Mouse (Mus musculus): Measurements from ENCODE around the gene Iffo1. TPM values are rescaled to one million over a fixed set of nuclear protein-coding genes. Genes with fewer than 3 reads are reported as not detected.

Gene Iffo1
- 14.3 TPM for polyA plus RNA-seq (2014; fragmentation: Illumina TruSeq; extraction: RNeasy Lipid Tissue Mini Kit (QIAGEN cat#74804); ENCODE audit: low read depth, low replicate concordance)

DNA sequence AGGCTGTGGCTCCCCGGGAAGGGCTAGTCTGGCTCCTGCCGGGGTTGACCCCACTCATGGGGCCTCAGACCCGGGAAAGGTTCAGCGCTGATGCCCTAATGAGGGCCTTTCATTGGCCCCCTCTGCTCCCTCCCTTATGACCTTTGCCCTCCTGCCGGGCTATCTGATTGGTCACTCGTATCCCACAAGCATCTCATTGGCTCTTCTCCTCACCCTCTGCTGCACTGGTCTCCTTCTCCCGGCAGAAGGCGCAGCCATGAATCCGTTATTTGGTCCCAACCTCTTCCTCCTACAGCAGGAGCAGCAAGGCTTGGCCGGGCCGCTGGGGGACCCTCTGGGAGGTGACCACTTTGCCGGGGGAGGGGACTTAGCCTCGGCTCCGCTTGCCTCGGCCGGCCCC lies at the start of gene Iffo1:
Gene Iffo1 (plus strand): TSS at position 241 of the 400 bp plus-strand sequence.

DNA sequence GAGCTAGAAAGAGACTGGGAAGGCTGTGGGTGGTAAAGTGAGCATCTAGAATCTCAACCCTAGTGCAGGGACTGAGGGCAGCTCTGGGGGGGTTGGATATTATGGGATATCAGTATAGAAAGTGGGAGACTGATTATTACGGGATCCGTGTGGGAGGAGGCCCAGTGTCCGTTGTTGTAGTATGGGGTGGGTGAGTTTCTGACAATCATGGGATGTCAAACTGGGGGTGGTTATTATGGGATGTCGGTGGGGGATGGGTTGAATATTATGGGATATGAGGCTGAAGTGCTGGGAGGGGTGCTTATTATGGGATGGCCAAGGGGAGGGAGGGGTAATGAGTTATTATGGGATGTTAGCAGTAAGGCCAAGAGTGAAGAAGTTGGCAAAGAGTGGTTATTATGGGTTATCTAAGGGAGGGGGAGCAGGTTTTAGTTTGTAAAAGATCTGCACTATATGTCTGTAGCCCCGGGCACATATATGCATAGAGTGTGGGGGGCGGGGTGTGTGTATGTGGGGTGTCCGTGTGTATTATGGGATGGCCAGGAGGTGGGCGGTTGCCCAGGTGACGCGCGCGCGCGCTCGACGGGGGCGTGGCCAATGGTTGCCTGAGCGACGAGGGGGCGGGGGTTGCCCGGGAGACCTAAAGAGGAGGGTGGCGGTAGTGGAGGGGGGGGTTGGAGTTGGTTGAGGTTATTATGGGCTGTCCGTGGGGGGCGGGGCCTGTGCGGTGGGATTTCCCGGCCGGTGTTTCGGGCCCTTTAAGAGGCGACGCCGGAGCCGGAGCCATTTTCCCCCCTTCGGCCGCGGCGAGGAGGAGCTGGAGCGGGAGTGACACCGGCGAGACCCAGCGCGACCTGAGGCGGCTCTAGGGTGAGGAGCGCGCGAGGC lies 49.4 kb upstream of the Iffo1 start, which contains the start of gene Chd4:
Gene Chd4 (plus strand): TSS at position 591 of the 888 bp plus-strand sequence.

DNA sequence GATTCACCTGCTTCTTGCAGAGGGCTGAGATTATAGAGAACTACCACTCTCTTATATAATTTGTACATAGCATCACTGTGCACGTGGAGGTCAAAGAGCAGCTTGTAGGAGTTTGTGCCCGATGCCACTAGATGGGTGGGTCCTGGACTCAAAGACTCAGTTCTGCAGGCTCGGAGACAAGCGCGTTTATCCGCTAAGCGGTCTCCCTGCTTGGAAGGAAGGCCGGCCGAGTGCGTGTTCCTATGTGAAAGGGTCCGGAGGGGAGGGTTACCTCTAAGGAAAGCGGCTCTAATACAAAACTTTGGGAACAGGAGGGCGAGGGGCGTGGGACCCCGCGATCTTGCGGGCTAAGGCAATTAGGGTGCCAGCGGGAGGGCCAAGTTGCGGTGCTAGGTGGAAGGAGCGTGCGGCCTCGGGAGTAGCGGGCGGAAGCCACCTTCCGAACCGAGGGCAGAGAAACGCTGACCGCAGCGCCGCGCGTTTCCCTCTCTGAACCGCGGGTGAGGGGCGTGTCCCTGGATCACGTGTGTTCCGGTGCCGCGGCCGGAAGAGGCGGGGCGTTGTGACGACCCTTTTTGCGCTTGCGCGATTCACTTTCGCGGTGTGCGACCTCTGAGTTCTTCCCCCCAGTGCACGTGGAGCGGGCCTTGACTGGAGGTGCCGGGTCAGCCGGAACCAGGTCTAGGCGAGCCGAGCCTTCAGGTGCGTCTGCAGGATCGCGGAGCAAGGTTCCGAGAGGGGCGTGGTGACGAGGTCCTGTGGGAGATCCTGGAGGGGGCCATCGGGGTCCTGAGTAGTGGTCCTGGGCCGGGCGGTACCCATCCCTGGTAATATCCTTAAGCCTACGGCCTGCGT lies 13.5 kb upstream of the Iffo1 start, which contains the start of gene Nop2:
Gene Nop2 (plus strand): TSS at position 608 of the 855 bp plus-strand sequence.

DNA sequence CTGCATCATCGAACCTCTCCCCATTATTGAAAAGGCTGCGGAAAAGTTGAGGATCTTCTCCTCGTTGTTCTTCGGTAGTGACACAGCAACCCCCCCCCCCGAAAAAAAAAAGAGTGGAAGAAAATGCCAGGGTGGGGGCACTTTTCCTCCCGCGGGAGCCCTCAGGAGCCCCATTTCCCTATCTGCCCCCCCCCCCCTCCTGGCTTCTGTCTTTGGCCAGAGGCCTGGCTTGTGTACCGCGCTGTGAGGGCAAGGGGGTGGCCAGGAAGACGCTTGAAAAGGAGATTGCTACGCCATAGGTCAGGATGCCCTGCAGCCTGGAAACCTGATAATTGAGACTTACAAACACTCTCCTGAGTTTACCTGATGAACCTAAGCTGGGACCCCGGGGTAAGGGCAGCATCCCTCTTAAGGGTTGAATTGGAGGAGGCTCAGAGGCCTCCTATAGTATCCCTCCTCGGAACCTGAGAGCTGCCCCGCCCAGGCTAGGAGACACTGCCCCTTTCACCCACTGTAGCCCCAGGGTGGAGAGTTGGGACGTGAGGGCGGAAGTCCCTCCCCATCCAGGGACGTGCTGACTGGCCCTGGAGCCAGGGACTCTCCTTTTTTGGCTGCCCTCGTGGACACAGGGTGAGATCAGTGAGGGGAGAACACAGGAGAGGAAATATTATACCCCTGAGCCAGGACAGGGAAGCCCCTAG lies 21.2 kb downstream of the Iffo1 start, which contains the start of gene Gapdh:
Gene Gapdh (minus strand): TSS at position 417 of the 701 bp plus-strand sequence.

DNA sequence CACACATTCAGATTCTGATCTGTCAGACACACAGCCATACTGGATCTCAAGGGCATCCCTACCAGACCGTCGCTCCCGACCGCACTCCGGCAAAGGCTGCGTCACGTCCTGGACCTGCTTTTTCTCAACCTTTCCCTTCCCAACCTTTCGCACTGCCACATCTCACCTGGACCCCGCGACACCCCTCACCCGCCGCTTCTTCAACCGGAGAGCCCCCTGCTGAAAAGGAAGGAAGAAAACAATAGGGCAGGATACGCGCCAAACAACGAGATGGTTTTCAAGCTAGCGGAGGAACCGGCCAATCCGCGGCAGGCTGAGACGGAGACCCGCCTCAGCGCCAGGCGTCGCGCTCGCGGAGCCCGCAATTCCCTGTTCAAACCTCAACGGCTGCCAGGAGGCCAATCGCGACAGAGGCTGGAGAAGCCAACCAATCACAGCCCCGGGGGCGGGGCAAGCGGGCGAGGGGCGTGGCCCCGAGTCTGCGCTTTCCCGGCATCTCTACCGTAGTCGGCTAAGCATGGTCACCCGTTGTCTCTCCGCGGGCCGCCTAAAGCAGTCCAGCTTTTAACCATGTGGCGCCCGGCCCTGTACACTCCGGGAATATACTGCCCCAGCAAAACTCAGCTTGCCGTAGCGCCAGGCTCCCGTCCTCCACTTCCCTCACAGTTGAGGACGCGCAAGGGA lies 46.4 kb downstream of the Iffo1 start, which contains the start of the genes Ncapd2 and Mrpl51:
Gene Ncapd2 (minus strand): TSS at position 370 of the 684 bp plus-strand sequence.
Gene Mrpl51 (plus strand): TSS at position 470 of the 684 bp plus-strand sequence.

Other genes starting within 250 kb of the Iffo1 start
- gene Lag3, start 233.5 kb upstream of the Iffo1 start, polyA plus RNA-seq (2014; fragmentation: Illumina TruSeq; extraction: RNeasy Lipid Tissue Mini Kit (QIAGEN cat#74804); ENCODE audit: low read depth, low replicate concordance), result 1.6 TPM
- 217 TPM for gene Ptms, start 225.1 kb upstream of the Iffo1 start, polyA plus RNA-seq (2014; fragmentation: Illumina TruSeq; extraction: RNeasy Lipid Tissue Mini Kit (QIAGEN cat#74804); ENCODE audit: low read depth, low replicate concordance)
- gene Mlf2, start 213.9 kb upstream of the Iffo1 start, polyA plus RNA-seq (2014; fragmentation: Illumina TruSeq; extraction: RNeasy Lipid Tissue Mini Kit (QIAGEN cat#74804); ENCODE audit: low read depth, low replicate concordance), result 190 TPM
- 103 TPM for gene Cops7a, start 179.7 kb upstream of the Iffo1 start, polyA plus RNA-seq (2014; fragmentation: Illumina TruSeq; extraction: RNeasy Lipid Tissue Mini Kit (QIAGEN cat#74804); ENCODE audit: low read depth, low replicate concordance)
- gene Pianp, start 148.5 kb upstream of the Iffo1 start, polyA plus RNA-seq (2014; fragmentation: Illumina TruSeq; extraction: RNeasy Lipid Tissue Mini Kit (QIAGEN cat#74804); ENCODE audit: low read depth, low replicate concordance), result 0.86 TPM
- gene Zfp384, start 136.1 kb upstream of the Iffo1 start, polyA plus RNA-seq (2014; fragmentation: Illumina TruSeq; extraction: RNeasy Lipid Tissue Mini Kit (QIAGEN cat#74804); ENCODE audit: low read depth, low replicate concordance), result 26.3 TPM
- 36.6 TPM for gene Ing4, start 105.5 kb upstream of the Iffo1 start, polyA plus RNA-seq (2014; fragmentation: Illumina TruSeq; extraction: RNeasy Lipid Tissue Mini Kit (QIAGEN cat#74804); ENCODE audit: low read depth, low replicate concordance)
- 9.2 TPM for gene Acrbp, start 95.6 kb upstream of the Iffo1 start, polyA plus RNA-seq (2014; fragmentation: Illumina TruSeq; extraction: RNeasy Lipid Tissue Mini Kit (QIAGEN cat#74804); ENCODE audit: low read depth, low replicate concordance)
- not detected for gene Lpar5, start 77.3 kb upstream of the Iffo1 start, polyA plus RNA-seq (2014; fragmentation: Illumina TruSeq; extraction: RNeasy Lipid Tissue Mini Kit (QIAGEN cat#74804); ENCODE audit: low read depth, low replicate concordance)
- 86.4 TPM for gene Chd4, start 49.3 kb upstream of the Iffo1 start, polyA plus RNA-seq (2014; fragmentation: Illumina TruSeq; extraction: RNeasy Lipid Tissue Mini Kit (QIAGEN cat#74804); ENCODE audit: low read depth, low replicate concordance)
- 16.6 TPM for gene Nop2, start 13.3 kb upstream of the Iffo1 start, polyA plus RNA-seq (2014; fragmentation: Illumina TruSeq; extraction: RNeasy Lipid Tissue Mini Kit (QIAGEN cat#74804); ENCODE audit: low read depth, low replicate concordance)
- 4,016 TPM for gene Gapdh, start 21.2 kb downstream of the Iffo1 start, polyA plus RNA-seq (2014; fragmentation: Illumina TruSeq; extraction: RNeasy Lipid Tissue Mini Kit (QIAGEN cat#74804); ENCODE audit: low read depth, low replicate concordance)
- 18.6 TPM for gene Ncapd2, start 46.5 kb downstream of the Iffo1 start, polyA plus RNA-seq (2014; fragmentation: Illumina TruSeq; extraction: RNeasy Lipid Tissue Mini Kit (QIAGEN cat#74804); ENCODE audit: low read depth, low replicate concordance)
- gene Mrpl51, start 46.6 kb downstream of the Iffo1 start, polyA plus RNA-seq (2014; fragmentation: Illumina TruSeq; extraction: RNeasy Lipid Tissue Mini Kit (QIAGEN cat#74804); ENCODE audit: low read depth, low replicate concordance), result 266 TPM
- gene Vamp1, start 70.3 kb downstream of the Iffo1 start, polyA plus RNA-seq (2014; fragmentation: Illumina TruSeq; extraction: RNeasy Lipid Tissue Mini Kit (QIAGEN cat#74804); ENCODE audit: low read depth, low replicate concordance), result 10.0 TPM
- gene Tapbpl, start 86.6 kb downstream of the Iffo1 start, polyA plus RNA-seq (2014; fragmentation: Illumina TruSeq; extraction: RNeasy Lipid Tissue Mini Kit (QIAGEN cat#74804); ENCODE audit: low read depth, low replicate concordance), result 6.8 TPM
- gene Cd27, start 91.8 kb downstream of the Iffo1 start, polyA plus RNA-seq (2014; fragmentation: Illumina TruSeq; extraction: RNeasy Lipid Tissue Mini Kit (QIAGEN cat#74804); ENCODE audit: low read depth, low replicate concordance), result not detected
- not detected for gene Tuba3a, start 140.8 kb downstream of the Iffo1 start, polyA plus RNA-seq (2014; fragmentation: Illumina TruSeq; extraction: RNeasy Lipid Tissue Mini Kit (QIAGEN cat#74804); ENCODE audit: low read depth, low replicate concordance)
- gene Ltbr, start 168.6 kb downstream of the Iffo1 start, polyA plus RNA-seq (2014; fragmentation: Illumina TruSeq; extraction: RNeasy Lipid Tissue Mini Kit (QIAGEN cat#74804); ENCODE audit: low read depth, low replicate concordance), result 31.2 TPM
- 0.37 TPM for gene Scnn1a, start 175.4 kb downstream of the Iffo1 start, polyA plus RNA-seq (2014; fragmentation: Illumina TruSeq; extraction: RNeasy Lipid Tissue Mini Kit (QIAGEN cat#74804); ENCODE audit: low read depth, low replicate concordance)
- gene Tnfrsf1a, start 204.1 kb downstream of the Iffo1 start, polyA plus RNA-seq (2014; fragmentation: Illumina TruSeq; extraction: RNeasy Lipid Tissue Mini Kit (QIAGEN cat#74804); ENCODE audit: low read depth, low replicate concordance), result 39.9 TPM
- gene Plekhg6, start 235.6 kb downstream of the Iffo1 start, polyA plus RNA-seq (2014; fragmentation: Illumina TruSeq; extraction: RNeasy Lipid Tissue Mini Kit (QIAGEN cat#74804); ENCODE audit: low read depth, low replicate concordance), result not detected

All from heart, adult 10 weeks (tissue).